Mouse (Mus musculus) gastrocnemius, adult 18-20 months (tissue): ENCODE measurements around the gene Tmem50a. TPM values are rescaled to one million over a fixed set of nuclear protein-coding genes. Genes with fewer than 3 reads are reported as not detected.
A peak's percentile ranks its signal among the peaks of the same experiment; 100 is the strongest.

ENCODE experiments used
- DNase-seq: peaks from one replicate; pipeline ENCODE4 v3.0.0; 2021; ENCODE audit warnings: low spot score
- total RNA-seq, 2 experiments: library from RNA; stranded (reverse); gene quantifications; 2 replicates each; pipeline ENCODE4 v1.2.3; 2021

The Tmem50a gene
- total RNA-seq, 2 experiments from 2014 or later = 29.9 to 31.9 TPM

DNA sequence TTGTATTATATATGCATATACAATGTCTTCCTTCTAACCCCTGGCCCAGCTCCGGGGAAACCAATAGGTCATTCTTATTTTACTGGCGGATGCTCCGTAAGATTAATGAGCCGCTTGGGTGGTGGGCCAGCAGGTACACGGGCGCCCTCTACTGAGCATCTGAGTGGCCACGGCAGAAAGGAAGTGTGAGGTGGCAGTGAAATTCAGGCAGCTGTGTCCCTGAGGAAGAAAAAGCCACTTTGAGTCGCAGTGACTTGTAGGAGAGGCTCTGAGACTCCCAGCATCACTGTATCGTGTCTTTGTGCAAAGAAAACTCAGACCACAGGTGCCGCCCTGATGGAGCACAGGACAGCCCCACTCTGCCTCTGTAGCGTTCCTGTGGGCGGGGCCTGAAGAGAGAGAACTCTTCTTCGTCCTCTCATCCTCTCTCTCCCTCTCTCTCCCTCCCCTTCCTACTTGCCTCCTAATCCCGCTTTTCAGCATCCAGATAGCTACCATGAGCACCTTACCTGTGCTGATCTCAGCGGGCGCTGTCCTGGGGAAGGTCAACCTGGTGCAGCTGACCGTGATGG, 35.3 kb downstream of the Tmem50a start:
- peak; percentile 60 for DNase-seq

DNA sequence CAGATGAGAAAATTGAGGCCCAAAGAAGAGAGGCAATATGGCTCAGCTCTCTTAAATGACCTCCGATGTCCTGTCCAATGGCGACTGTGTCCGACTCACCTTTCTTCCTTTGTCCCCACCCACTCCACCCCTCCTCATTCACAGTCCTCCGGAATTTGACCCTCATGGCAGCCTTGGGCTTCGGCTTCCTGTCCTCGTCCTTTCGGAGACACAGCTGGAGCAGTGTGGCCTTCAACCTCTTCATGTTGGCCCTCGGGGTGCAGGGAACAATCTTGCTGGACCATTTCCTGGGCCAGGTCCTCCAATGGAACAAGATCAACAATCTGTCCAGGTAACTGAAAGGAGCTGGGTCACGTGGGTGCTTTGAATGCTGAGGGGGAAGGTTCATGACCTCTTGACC, 38.7 kb downstream of the Tmem50a start:
- DNase-seq = no peak

DNA sequence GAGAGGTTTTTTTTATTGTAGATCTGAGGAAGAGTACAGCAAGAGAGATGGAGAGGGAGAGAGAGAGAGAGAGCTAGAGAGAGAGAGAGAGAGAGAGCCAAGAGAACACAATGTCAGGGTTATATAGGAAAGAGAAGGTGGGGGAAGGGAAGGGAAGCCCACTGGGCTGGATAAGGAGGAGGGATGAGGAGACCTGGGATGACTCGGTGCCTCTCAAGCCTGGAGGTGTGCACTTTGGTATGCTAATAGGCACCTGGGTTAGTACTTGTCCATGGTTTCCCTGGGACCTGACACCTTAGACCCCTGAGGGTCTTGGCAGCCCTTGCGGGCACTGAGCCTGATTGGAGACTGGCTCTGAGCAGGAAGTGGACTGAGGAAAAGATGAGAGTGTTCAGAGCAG, 42.9 kb downstream of the Tmem50a start:
- DNase-seq = no peak

DNA sequence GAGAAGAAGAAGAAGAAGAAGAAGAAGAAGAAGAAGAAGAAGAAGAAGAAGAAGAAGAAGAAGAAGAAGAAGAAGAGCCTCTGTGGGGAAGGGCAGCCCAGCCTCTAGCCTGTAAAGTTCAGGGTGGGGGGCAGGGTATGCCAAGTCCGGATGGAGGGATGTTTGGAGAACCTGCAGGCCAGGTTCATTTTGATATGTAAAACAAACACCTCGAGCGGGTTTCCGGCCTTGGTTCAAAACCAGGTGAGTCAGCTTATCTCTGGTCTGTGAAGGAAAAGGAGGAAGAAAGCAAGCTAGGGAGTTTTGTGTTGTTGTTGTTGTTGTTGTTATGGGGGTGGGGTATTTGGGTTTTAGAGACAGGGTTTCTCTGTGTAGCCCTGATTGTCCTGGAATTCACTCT, 43.3 kb downstream of the Tmem50a start:
- DNase-seq = no peak

DNA sequence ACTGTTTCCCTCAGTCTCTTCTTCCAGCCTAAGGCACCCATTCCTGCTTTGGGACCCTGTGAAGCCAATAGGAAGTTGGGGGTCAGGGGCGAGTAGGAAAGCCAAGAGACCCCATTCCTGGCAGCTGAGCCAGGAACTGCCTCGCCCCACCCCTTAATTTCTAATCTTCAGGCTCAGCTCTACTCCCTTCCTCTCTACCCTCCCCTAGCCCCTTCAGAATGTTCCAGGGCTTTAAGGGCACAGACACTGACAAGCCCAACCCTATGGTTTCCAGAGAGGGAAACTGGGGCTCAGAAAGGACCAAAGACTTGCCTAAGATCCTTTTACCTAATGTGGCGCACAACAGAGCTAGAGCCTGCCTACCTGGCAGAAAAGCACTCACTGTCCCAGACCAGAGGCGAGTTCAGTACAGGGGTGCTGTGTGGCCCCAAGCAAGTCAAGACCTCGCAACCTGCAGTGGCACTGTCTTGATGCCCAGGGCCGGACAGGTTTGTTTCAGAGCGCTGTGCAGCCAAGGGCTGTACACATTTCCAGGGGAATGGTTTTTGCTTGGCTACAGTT, 44.9 kb downstream of the Tmem50a start:
- no peak for DNase-seq

DNA sequence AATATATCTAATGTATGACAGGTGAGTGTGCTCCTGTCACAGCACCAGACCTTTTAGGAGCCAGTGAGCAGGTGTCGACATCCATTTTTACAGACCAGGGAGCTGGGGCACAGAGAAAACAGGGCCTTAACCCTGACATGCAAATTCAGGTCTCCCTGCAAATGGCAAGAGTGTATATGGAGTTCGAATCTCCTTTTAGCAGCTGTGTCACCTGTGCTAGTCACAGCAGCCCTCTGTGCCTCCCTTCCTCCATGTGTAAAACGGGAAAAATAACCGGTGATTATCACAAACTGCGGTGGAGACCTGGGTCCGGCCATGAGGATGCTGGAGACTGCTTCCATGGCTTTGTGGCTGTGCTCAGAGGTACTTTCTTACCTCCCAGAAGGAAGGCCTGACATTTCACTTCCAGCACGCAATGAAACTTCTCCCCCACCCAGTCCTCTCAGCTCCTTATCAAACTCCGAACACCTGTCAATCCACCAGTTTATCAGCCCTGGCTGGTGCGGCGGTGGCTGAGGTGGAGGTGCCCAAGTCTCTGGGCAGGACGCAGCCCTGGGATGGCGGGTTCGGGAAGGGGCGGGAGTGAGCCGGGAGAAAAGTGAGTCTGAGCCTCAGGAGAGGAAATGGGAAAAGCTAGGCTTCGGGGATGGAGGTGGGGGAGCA, 45.6 kb downstream of the Tmem50a start:
- no peak for DNase-seq

DNA sequence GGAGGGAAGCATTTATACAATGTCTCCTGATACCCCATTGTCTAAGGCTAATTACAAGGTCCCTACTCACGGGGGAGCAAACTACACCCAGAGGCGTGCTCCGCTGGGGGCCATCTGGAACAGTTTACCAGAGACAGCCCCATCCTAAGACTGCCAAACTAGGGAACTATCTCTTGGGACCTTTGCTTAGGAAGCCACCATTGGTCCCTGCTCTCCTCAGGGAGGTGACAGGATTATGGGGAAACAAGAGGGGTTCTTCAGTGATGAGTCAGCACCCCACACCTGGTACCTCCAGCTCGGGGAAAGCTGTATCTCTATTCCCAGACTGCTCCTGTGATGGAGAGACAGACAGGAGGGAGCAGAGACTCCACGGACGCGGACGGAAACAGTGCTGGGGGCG, 46.3 kb downstream of the Tmem50a start:
- DNase-seq = no peak

DNA sequence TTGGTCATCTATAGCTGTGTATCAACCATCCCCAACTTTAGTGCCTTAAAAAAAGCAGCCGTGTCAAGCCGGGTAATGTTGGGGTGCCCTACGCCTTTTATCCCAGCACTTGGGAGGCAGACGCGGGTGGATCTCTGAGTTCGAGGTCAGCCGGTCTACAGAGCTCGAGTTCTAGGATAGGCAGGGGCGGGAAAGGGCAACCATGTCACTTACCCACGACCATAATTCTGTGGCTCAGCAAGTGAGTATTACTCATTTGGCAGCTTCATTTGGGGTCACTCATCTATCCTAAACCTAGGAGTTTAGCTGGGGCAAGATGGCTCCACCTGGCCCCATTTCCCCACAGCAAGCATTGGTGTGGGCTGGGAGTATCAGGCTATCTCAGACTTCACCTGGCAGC, 46.8 kb downstream of the Tmem50a start:
- no peak for DNase-seq

DNA sequence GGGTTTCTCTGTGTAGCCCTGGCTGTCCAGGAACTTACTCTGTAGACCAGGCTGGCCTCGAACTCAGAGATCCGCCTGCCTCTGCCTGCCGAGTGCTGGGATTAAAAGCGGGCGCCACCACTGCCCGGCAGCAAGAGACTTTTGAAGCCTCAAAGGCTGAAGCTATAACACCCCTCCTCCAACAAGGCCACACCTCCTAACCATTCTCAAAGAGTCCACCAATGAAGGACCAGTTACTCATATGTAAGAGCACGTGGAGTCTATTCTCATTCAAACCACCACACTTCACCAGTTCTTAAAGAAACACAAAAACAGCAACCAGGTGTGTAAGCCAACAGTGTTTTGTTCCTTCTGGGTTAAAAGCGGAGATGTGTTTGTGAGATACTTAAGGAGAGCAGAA, 47.2 kb downstream of the Tmem50a start:
- no peak for DNase-seq

DNA sequence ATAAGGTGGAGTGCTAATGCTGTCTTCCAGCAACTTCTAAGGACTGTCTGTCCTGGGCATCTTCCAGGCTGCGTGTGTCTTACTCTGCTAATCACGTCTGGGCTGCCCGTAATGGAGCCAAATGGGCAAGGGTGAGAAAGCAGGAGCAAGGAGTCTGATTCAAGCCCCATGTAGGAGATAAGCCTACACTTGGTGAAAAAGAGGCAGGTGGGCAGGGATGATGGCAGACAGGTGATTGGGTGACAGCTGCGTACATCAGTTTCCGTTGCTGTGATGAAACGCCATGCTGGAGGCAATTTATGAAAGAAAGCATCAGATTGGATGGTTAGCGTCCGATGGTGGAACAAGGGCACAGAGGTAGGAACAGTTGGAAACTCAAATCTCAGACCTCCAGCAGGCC, 47.6 kb downstream of the Tmem50a start:
- DNase-seq = no peak

DNA sequence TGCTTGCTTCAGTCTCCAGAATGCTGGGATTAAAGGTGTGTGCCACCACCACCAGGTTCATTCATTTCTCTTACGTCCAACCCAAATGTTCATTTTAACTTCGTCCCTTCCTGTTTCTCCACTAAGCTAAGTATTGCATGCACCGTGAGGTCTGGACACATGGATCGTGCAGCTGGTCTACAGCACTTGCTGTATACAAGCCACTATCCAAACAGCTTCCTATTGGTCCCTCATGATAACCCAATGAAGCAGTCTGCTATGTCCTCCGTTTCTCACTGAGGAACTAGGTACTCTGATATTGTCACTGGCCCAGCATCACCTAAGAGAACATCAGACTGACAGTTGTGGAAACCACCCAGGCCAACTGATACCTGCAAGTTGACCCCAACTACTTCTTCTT, 49.0 kb downstream of the Tmem50a start:
- DNase-seq = no peak

DNA sequence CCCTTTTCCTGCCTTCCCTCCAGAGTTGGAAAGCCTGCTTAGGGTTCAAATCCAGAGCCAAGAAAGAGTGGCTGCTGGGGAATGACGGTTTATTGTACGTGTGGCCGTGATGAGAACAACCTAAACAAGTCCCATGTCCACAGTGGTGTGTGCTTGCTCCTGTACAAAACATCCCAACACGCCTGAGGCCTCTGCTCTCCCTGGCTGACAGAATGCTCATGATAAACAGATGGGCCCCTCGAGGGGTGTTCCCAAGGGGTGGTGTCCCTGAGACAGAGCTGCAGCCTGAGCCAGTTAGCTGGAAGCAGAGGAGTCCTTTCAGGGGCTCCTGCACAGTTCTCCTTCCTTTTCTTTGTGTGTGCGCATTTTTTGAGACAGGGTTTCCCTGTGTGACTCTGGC, 49.5 kb downstream of the Tmem50a start:
- DNase-seq = no peak

DNA sequence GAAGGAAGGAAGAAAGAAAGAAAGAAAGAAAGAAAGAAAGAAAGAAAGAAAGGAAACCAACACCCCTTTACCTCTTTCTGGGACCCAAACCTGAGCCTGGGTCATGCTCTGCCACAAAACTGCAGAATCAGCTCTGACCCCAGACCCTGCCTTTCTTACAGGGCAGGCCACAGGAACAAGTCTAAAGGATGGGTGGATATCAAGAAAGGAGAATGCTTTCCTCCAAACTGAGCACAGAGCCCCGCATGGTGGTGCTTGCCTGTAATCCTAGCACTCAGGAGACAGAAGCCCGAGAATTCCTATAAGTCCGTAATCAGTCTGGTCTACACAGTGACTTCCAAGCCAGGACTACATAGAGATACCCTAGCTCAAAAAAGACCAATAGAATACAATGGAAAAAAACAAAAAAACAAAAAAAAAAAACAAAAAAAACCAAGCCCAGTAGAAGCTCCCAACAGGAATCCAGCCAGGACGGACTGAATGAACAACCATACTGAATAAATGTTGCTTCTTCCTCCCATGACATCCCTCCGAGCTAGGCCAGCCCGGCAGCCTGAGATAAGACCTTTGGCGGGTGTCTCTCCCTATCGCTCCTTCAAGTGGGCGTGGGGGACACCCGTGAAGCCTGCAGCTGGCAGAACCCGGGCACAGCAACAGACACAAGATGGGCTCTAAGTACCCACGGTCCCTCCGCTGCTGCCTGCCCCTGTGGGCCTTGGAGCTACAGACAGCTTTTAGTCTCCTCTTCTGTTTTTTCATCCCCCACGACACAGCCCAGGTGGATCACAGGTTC, 50.7 kb downstream of the Tmem50a start, which contains the start of gene Rhd:
Rhd (plus strand) TSS at position 600 of the 793 bp plus-strand sequence.
- no peak for DNase-seq

DNA sequence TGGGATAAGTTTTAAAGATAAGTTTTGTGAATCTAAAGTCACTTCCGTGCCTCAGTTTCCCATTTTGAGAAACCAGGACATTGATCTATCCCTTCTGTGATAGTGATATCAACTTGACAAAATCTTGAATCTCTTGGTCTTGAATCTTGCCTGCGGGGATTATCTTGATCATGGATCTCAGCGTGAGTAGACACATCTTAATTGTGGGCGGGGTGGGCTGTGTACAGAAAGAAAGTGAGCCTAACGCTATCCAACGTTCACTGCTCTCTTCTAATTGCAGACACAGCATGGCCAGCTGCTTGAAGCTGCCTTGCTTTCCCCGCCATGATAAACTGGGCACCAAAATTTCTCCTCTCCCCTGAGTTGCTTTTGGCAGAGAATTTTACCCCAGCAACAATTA, 51.8 kb downstream of the Tmem50a start:
- no peak for DNase-seq

DNA sequence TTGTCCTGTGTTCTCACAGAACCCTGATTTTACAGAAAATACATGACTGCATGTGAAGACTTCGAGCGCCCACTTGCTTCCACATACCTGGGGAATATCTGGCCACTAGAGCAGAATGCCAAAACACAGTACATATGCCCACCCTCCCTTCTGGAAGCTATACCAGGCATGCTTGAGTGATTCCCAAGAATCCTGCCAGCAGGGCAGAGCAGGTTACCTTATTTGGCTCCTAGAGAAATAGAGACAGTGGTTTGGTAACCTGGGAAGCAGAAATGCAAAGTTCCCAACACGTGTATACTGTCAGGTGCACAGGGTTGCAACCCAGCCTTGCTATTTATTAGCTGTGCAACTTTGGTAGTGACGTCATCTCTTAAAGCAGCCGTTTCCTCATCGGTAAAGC, 52.9 kb downstream of the Tmem50a start:
- DNase-seq = no peak

DNA sequence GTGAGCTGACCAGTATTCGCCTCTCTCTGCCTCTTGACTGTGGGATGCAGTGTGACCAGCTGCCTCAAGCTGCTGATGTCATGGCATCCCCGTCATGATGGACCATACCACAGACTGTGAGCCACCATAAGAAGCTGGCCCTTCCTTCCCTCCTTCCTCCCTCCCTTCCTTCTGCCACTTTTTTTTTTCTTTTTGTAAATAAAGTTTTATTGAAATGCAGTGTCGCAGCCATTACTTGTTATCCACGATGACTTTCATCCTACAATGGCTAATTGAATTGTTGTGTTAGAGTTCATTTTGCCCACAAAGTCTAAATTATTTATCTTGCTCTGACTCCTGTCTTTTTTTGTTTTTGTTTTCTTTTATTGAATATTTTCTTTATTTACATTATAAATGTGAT, 56.3 kb downstream of the Tmem50a start:
- DNase-seq = no peak

DNA sequence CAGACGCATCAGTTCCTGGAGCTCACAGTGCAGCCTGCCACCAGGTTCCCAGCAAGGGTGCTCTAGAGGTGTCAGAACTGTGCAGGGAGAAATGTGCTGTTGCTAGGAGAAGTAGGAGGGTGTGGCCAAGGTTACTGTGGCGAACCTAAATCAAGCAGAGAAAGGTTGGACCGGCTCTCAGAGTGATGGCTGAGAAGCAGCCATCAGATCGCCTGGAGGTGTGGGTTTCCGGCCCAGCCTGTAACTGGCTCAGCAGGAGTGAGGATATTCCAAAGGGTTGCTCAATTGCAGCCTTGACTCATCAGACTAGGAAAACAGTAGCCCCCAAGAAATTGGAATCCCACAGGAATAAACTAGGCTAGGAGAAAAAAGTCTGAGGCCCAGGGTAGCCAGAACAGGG, 58.3 kb downstream of the Tmem50a start:
- no peak for DNase-seq

DNA sequence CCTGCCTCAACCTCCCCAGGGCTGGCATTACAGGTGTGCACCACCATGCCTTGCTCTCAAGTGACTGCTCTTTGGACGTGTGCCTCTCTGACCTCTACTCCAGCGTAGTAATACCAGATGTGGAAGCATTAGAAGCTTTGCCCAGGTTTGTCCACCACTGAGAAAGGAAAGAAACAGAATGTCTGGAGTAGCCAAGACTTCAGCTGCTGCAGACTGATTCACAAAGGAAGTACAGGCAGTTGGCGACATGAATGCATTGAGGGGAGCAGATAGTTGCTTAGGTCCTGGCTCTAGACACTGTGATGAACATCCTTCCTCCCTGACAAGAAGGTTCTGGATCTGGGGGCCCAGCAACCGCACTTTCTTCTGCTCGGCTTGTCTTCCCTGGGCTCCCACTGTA, 58.8 kb downstream of the Tmem50a start:
- DNase-seq = no peak

DNA sequence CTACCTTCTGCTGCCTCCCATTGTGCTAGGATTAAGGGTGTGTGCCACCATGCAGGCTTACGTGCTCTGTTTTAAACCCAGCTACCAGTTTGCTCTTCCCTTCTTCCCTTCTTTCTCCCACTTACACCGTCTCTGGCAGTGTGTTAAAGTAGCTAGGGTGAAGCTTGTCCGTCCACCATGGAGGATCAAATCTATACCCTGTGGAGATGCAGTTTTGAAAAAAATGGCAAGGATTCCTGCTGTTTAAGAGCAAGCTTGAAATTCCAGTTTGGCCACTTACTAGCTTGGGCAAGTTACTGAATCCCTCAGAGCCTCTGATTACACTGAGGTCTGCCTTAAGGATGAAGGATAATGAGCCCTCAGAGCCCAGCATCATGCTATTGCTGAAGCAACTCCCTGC, 59.5 kb downstream of the Tmem50a start:
- no peak for DNase-seq

DNA sequence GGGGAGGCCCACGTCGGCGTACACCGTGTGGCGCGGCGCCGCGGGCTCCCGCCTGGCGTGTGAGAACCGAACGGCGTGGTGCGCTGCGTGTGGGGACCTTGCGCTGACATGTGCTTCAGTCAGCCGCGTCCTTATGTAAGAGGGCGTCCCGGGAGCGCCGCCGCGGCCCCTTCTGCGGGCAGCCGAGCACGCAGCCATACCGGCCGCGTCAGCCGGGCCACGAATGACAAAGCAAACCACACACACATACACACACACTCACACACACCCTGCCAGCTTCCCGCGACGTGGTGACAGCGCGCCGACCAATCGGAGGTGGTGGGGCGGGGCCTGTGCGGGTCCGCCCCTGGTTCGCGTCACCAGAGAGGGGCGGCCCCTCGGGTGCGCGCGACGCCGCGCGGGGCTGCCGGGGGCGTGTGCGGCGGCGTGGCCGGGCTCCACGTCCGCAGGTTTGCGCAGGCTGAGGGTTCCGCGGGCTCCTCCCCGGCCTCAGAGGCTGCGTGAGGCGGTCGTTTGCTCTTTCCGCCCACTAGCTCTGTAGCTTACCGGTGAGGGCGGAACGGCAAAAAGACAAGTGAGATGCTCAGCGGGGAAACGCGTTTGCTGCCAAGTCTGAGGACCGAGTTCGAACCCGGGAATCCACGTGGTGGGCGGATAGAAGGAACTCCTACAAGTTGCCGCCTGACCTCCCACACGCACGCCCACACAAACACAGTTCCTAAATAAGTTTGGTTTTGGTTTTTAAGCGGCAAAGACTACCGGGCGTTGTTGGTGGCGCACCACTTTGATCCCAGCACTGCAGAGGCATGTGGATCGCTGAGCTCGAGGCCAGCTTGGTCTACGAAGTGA, 61.0 kb downstream of the Tmem50a start:
- peak; percentile 92 for DNase-seq

DNA sequence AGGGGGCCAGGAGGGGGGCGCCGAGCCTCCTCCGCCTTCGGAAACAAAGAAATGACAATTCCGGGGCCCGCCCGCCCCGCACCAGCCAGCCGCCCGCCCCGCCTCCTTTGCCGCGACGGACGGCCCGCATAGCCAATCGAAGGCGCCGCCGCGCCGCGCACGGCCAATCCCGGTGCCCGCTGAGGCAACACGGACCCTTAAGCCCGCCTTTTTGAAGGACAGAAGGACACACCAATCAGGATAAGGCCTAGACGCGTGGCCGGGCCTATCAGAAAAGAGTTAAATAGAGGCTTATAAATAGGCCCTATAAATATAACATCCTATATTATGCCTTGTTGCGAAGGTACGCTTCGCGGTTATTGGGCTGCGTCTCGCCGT, 61.6 kb downstream of the Tmem50a start, which contains the start of gene Maco1:
Maco1 (minus strand) TSS at position 87 of the 378 bp plus-strand sequence.
- DNase-seq = peak; percentile 100
